Mouse (Mus musculus): ENCODE results near the gene Fshr. TPM values are rescaled to one million over a fixed set of nuclear protein-coding genes. Genes with fewer than 3 reads are reported as not detected.
A peak's percentile ranks its signal among the peaks of the same experiment; 100 is the strongest.
"Not testable (repeated sequence)": the region's sequence is repeated elsewhere in the genome, so short reads cannot be mapped to it uniquely, and the experiment has no call there.

Fshr gene
- polyA plus RNA-seq (2015; fragmentation: Nextera tagmentation; extraction: Ambion mirVana): not detected in 2 replicates

DNA sequence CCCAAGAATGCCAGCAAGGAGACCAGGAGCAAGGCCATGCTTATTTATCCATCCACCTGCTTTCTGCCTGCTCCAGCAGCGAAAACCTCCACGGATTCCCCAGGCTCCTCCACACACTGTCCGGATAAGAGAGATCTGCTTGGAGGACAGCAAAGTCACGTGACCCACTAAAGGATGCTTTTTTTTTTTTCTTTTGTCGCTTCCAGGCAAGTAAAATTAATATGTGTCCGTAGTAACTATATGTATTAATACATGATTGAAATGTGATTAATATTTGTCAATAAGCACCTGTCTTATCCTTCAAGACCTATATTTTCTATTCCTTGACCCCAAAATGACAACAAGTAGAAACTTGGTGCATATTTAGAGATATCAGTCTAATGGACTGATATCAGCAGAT, at the start of gene Fshr:
Gene Fshr, minus strand, starts transcription at position 101 of the 400 bp plus-strand sequence.
- no peak for ATAC-seq (ENCODE audit: low FRiP score)
- no peaks in the 10 kb centered on the region for H3K9me3 ChIP-seq
- no peak within 1 kb of the TSS for H3K4me3 ChIP-seq
- no peak within 1 kb of the TSS for H3K9ac ChIP-seq
- H3K36me3 ChIP-seq: no peaks in the 10 kb centered on the region
- H3K27ac ChIP-seq: no peak within 1 kb of the TSS
- no peaks in the 10 kb centered on the region for H3K4me1 ChIP-seq (replicated peaks)
- no peaks in the 10 kb centered on the region for H3K27me3 ChIP-seq
- no peak within 1 kb of the TSS for H3K4me2 ChIP-seq
- 93% methylated on average over 6 of the region's 6 CpGs for WGBS

DNA sequence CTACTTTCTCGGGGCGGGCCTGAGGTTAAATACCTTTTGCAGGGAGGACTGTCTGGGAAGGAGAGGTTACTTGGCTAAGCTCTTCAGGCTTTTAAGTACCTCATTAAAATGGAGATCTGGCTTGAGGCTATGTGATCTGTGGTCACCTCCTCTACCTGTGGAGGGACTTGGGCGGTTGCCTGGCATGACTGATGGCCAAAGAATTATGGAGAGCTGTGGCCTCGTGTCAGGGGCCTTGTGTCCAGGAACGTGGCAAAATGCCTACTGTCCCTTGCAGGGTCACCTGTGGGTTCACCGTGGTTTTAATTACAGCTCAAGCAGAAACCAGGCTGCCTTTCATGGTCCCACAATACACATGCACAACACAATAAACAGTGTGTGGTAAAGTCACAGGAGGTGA, 1.7 kb upstream of the Fshr start:
- Histone ChIP-seq H3K9me3 (no peaks in the 10 kb centered on the region), H3K4me3 (no peak overlapping the region), H3K27ac (no peak overlapping the region), H3K36me3 (no peaks in the 10 kb centered on the region), H3K4me2 (no peak overlapping the region), H3K4me1 (replicated peaks) (no peaks in the 10 kb centered on the region), H3K27me3 (no peaks in the 10 kb centered on the region), H3K9ac (no peak overlapping the region)
- 82% methylated on average over 6 of the region's 6 CpGs for WGBS
- ATAC-seq (ENCODE audit: low FRiP score): no peak

DNA sequence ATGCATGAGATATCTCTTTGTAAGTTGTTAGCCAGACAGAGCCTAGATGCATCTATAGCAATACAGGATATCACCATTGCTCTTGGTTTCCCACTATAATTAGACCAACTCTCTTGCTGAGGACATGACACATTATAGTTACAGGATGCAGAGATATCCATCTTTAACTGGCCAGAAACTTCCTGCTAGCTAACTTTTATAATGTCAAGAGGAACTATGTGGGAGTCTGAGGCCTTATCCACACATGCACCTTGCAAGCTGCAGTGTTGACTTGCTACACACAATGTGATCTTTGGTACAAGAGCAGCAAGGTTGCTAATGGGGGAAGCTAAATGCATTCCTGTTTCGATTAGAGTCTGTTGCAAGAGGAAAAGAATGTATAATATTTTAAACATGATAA, 26.9 kb downstream of the Fshr start:
- H3K4me3 ChIP-seq: no peak overlapping the region
- H3K9me3 ChIP-seq: no peaks in the 10 kb centered on the region
- 94% methylated on average over 1 of the region's 1 CpGs for WGBS
- no peak for ATAC-seq (ENCODE audit: low FRiP score)
- H3K27me3 ChIP-seq: no peaks in the 10 kb centered on the region
- no peak overlapping the region for H3K9ac ChIP-seq
- H3K27ac ChIP-seq: no peak overlapping the region
- H3K4me2 ChIP-seq: no peak overlapping the region
- no peaks in the 10 kb centered on the region for H3K36me3 ChIP-seq
- no peaks in the 10 kb centered on the region for H3K4me1 ChIP-seq (replicated peaks)

DNA sequence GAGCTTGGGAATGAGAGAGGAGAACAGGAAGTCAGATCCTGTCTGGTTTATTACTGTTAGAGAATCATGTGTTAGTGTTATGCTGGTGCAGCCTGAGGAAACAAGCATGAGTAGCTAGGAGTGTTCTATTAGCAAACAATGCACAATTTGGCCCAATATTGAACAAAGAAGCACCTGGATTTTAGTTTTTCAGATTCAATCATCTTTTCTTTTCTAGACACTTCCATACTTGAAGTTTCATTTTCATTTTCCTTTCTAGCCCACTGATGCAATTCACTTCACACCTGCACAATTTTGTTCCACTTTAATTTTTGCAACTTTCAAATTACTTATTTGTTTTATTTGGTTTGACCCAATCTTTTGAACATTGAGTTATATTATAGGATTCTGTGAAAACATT, 35.7 kb downstream of the Fshr start:
- Histone ChIP-seq H3K4me3 (no peak overlapping the region), H3K9me3 (no peaks in the 10 kb centered on the region), H3K4me1 (replicated peaks) (no peaks in the 10 kb centered on the region), H3K4me2 (no peak overlapping the region), H3K9ac (no peak overlapping the region), H3K27me3 (no peaks in the 10 kb centered on the region), H3K27ac (no peak overlapping the region), H3K36me3 (no peaks in the 10 kb centered on the region)
- no peak for ATAC-seq (ENCODE audit: low FRiP score)

DNA sequence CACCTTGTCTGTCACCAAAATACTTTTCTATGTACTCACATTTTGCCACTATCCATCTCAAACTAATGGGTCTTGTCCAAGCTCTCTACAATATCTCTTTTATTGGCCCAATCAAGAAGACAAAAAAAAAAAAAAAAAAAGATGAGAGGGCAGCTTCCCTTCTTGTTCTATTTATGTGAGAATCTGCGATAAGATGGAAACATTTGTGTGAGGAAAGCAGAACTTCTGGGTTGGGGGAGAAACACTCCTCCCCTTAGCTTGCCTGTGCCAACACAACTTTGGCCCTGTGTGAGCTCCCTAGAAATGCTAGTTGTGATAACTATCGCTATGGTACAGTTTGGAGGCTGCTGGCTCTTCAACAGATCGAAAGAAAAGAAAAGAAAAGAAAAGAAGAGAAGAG, 38.0 kb downstream of the Fshr start:
- no peak overlapping the region for H3K27ac ChIP-seq
- no peaks in the 10 kb centered on the region for H3K27me3 ChIP-seq
- no peak overlapping the region for H3K4me2 ChIP-seq
- no peaks in the 10 kb centered on the region for H3K36me3 ChIP-seq
- 95% methylated on average over 3 of the region's 3 CpGs for WGBS
- H3K4me3 ChIP-seq: no peak overlapping the region
- no peaks in the 10 kb centered on the region for H3K4me1 ChIP-seq (replicated peaks)
- no peak overlapping the region for H3K9ac ChIP-seq
- H3K9me3 ChIP-seq: no peaks in the 10 kb centered on the region
- ATAC-seq (ENCODE audit: low FRiP score): no peak

DNA sequence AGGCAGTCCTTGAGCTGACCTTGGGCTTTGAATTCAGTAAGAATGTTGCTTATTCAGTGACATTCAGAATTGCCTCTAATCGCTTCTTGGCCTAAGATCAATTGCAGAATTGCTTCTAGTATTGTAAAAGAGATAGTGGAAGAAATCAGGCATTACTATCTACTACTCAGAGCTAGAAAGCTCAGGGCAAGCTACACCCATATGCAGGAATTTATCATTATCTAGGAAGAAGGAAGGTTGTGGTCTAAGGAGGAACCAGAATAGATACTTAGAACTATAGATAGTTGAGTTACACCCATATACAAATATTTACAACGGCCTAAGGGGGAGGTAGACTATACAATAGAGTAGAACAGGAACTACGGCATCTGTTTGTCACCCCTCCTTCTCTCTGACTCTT, 41.1 kb downstream of the Fshr start:
- WGBS: 94% methylated on average over 3 of the region's 3 CpGs
- ATAC-seq (ENCODE audit: low FRiP score): not testable (repeated sequence)

DNA sequence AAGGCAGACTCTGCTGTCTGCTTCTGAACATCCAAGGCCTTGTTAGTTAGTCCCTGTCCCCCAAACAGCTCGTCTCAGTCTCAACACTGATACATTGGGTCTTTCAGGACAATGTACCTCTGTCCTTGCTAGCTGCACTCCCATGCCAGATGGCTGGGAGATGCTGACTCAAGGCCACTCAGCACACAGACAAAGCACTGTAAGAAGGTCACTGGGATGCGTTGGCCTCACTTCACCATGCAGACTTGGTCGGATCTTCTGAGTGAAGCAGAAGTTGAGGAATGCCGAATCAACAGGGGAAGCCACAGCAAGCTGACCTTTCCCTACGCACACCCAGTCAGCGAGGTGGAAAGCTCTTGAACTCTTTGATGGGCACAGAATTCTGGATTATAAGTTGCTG, 55.7 kb downstream of the Fshr start:
- Histone ChIP-seq H3K4me2 (no peak overlapping the region), H3K9ac (no peak overlapping the region), H3K27ac (no peak overlapping the region), H3K27me3 (no peaks in the 10 kb centered on the region), H3K4me1 (replicated peaks) (no peaks in the 10 kb centered on the region), H3K4me3 (no peak overlapping the region), H3K36me3 (no peaks in the 10 kb centered on the region), H3K9me3 (no peaks in the 10 kb centered on the region)
- 86% methylated on average over 6 of the region's 6 CpGs for WGBS
- ATAC-seq (ENCODE audit: low FRiP score): no peak

More for the DNA sequence above, 41.1 kb downstream of the Fshr start:
- not testable (repeated sequence) for H3K9me3 ChIP-seq; H3K36me3 ChIP-seq; H3K4me2 ChIP-seq; H3K9ac ChIP-seq; H3K4me1 ChIP-seq (replicated peaks); H3K4me3 ChIP-seq; H3K27ac ChIP-seq; H3K27me3 ChIP-seq

DNA sequence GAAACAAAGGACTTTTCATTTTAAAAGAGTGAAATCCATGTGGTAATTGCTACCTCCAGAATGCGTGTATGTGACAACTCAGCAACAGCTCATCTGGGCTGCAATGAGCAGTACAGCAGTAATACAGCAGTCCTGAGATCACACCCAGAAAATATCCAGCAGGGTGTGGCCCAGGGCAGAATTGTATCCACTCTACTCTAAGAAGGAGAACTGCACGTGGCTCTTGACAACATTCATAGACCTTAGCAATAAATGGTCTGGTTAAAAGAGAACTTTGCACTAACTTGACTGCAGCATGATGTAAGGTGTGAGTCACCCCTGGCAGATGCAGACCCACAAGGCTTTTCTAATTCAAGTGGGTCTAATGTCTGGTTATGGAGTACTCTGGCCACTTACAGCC, 80.5 kb downstream of the Fshr start:
- no peak overlapping the region for H3K4me2 ChIP-seq
- no peak overlapping the region for H3K9ac ChIP-seq
- H3K36me3 ChIP-seq: no peaks in the 10 kb centered on the region
- no peak for ATAC-seq (ENCODE audit: low FRiP score)
- no peaks in the 10 kb centered on the region for H3K27me3 ChIP-seq
- H3K27ac ChIP-seq: no peak overlapping the region
- no peak overlapping the region for H3K4me3 ChIP-seq
- no peaks in the 10 kb centered on the region for H3K9me3 ChIP-seq
- WGBS: 86% methylated on average over 2 of the region's 2 CpGs
- no peaks in the 10 kb centered on the region for H3K4me1 ChIP-seq (replicated peaks)

DNA sequence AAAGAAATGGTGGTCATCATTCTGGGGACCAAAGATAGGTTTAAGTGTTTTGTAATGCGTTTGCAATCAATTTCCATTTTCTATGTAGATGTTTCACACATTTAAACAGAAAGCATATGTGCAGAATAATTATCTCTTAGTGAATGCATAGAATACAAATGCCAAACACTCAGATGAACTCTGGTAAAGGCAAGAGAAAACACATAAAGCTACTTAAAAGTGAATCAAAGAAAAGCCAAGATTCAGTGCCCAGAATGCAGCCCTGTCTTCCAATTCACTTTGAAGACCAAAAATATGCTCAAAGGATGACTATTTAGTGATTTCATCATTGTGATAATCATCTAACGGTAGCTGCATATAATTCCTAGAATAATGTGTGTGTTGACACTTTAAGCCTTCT, 81.2 kb downstream of the Fshr start:
- no peak for ATAC-seq (ENCODE audit: low FRiP score)
- Histone ChIP-seq H3K4me3 (no peak overlapping the region), H3K9me3 (no peaks in the 10 kb centered on the region), H3K36me3 (no peaks in the 10 kb centered on the region), H3K9ac (no peak overlapping the region), H3K4me1 (replicated peaks) (no peaks in the 10 kb centered on the region), H3K4me2 (no peak overlapping the region), H3K27me3 (no peaks in the 10 kb centered on the region), H3K27ac (no peak overlapping the region)
- 76% methylated on average over 2 of the region's 2 CpGs for WGBS

DNA sequence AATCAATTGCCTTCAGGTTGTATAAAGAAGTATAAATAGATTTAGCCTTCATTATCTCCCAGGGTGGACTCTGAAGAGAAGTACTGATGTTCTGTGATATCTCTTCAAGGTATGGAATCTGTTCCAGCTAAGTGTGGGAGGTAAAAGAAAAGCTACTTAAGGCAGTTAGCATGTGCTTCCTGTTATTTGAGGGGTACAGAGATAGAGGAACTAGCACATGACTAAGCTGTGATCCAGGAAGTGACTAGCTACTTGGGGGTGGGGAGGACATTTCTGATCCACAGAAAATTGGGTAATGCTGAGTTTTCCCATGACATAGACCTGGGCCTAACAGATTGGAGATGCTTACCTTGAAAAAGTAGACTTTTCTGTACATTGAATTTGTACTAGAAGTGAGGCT, 86.5 kb downstream of the Fshr start:
- Histone ChIP-seq H3K36me3 (no peaks in the 10 kb centered on the region), H3K4me1 (replicated peaks) (no peaks in the 10 kb centered on the region)
- no peak for ATAC-seq (ENCODE audit: low FRiP score)

DNA sequence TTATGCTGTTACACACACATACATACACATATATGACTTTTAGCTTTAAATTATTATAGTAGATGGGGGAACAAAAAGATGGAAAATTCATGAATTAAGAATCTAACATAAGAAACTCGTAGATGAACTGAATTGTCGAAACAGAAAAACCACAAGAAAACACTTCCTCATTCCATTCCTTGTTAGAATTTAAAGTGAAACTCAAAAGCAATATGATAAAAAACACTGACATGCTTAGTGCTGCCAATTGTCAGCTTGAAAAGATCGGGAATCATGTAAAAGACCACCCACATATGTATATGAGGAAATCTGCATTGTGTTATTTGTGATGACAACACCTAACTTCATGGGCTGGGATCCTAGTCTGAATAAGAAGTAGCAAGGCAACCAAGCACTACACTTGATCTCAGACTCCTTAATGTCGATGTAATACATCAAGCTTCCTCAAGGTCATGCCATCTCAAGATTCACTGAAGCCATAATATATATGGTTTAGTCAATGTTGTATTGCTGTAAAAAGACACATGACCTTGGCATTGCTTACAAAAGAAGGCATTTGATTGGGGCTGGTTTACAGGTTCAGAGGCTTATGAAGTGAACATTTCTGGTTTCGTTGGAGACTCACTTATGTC, 99.6 kb downstream of the Fshr start:
- H3K4me2 ChIP-seq: no peak overlapping the region
- no peak overlapping the region for H3K4me3 ChIP-seq
- no peak overlapping the region for H3K9ac ChIP-seq
- no peak for ATAC-seq (ENCODE audit: low FRiP score)
- H3K9me3 ChIP-seq: 0 out of 2 replicates have a peak, but pooled peaks cover 3% of the 10 kb centered on the region
- no peaks in the 10 kb centered on the region for H3K36me3 ChIP-seq
- no peaks in the 10 kb centered on the region for H3K27me3 ChIP-seq
- H3K27ac ChIP-seq: no peak overlapping the region
- WGBS: 92% methylated on average over 5 of the region's 5 CpGs
- no peaks in the 10 kb centered on the region for H3K4me1 ChIP-seq (replicated peaks)

More for the DNA sequence above, 86.5 kb downstream of the Fshr start:
- no peak overlapping the region for H3K4me3 ChIP-seq
- no peak overlapping the region for H3K9ac ChIP-seq
- H3K27ac ChIP-seq: no peak overlapping the region
- no peaks in the 10 kb centered on the region for H3K27me3 ChIP-seq
- no peaks in the 10 kb centered on the region for H3K9me3 ChIP-seq
- no peak overlapping the region for H3K4me2 ChIP-seq

DNA sequence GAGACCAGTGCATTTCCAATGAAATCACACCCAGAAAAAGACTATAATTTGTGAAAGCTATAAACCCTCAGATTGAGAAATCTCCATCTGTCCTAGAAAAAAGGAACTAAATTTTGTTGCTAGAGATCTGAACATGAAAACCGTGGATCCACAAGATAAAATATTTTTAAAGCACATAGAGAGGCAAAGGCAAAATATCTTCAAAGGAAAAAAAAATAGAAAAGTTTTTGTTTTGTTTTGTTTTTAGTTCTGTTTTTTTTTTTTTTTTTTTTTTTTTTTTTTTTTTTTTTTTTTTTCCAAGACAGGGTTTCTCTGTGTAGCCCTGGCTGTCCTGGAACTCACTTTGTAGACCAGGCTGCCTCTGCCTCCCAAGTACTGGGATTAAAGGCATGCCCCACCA, 100.7 kb downstream of the Fshr start:
- H3K4me2 ChIP-seq; H3K27ac ChIP-seq; H3K4me3 ChIP-seq; H3K4me1 ChIP-seq (replicated peaks); H3K9me3 ChIP-seq; H3K36me3 ChIP-seq; ATAC-seq (ENCODE audit: low FRiP score); H3K9ac ChIP-seq; H3K27me3 ChIP-seq: not testable (repeated sequence)
- WGBS: 91% methylated on average over 1 of the region's 1 CpGs

DNA sequence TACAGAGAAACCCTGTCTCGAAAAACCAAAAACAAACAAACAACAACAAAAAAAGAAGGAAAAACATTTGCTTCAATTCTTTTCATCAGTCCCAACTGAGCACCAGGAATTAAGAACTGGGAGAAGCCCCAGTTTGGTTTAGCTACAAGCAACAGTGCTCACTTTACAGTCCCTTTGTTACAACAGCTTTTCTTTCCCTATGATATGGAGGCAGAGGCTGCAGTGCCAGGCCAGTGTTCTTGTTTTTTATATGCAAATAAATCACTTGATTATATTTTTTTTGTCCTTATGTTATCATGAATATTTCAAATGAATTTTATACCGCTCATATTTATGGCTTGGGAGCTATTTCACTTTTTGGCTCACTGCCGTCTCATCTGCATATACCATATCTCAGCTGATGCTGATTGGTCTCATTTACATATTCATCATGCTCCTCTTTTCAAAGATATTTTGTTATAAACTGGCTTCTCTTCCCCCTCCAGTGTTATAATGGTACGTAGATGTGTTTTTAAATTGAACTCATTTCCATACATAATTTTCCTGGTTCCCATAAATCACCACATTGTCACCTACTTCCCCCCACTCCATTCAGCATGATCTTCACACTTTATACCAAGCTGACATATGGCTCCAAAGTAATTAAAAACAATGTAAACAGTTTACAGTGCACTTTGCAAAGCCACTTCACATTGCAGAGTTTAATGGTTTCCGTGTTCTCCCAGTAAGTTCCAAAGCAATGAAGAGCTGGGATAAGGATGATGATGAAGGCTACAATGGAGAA, 110.6 kb downstream of the Fshr start:
- Histone ChIP-seq H3K9me3 (no peaks in the 10 kb centered on the region), H3K4me3 (no peak overlapping the region), H3K9ac (no peak overlapping the region), H3K27me3 (no peaks in the 10 kb centered on the region), H3K27ac (no peak overlapping the region), H3K36me3 (no peaks in the 10 kb centered on the region), H3K4me1 (replicated peaks) (no peaks in the 10 kb centered on the region), H3K4me2 (no peak overlapping the region)
- ATAC-seq (ENCODE audit: low FRiP score): peak; percentile 59; the same call in 1 of the 2 replicates
- 65% methylated on average over 5 of the region's 5 CpGs for WGBS
